22 mouse cellular contexts compared by ENCODE assay signal in the genomic region with DNA sequence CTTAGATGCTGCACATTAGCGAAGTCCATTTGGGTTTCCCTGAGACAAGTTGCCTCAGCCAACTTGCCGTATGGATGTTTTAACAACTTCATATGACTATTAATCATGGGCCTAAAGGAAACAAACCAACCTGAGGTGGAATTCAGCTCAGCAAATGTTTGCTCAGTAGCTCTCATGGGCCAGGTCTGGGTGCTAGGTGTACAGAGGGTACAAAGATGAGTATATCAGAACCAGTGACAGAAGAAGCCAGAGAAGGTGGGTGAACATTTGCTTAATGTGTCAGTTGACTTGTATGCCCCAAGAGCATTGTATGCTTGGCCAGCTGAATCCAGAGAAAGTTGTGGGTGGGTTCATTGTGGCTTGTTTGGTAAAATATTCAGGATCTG. TPM values are rescaled to one million over a fixed set of nuclear protein-coding genes. Genes with fewer than 3 reads are reported as not detected.
DNase-seq lines count a peak whose midpoint lies in the region; ATAC-seq and TF ChIP-seq lines count a peak whose summit lies in the region.
"Had no signal": no experiment of that assay in that cellular context is flagged by ENCODE, and none has a peak within 500 bp of the region (broad histone marks: within the 10 kb centered on the region; RNA-seq: fewer than 3 reads in every experiment).

No protein-coding gene starts in this region.

- 54% methylated on average over 2 of the region's 2 CpGs for whole genome bisulfite sequencing in liver, adult 2 months
- WGBS in liver, embryonic 12.5 days (ENCODE audit: insufficient replicate concordance), result 64% methylated on average over 2 of the region's 2 CpGs
- WGBS in limb, embryonic 10.5 days, result 84% methylated on average over 2 of the region's 2 CpGs

- H3K36me3 ChIP-seq in liver, adult 2 months (ENCODE audit: control insufficient read depth, insufficient read depth, low read length), result no peaks in the 10 kb centered on the region
- H3K36me3 ChIP-seq in liver, embryonic 12.5 days, result no peaks in the 10 kb centered on the region
- H3K36me3 ChIP-seq in limb, embryonic 10.5 days, result no peaks in the 10 kb centered on the region
- H3K36me3 ChIP-seq: embryonic facial prominence, embryonic 15.5 days; hindbrain, embryonic 15.5 days; limb, embryonic 15.5 days; midbrain, embryonic 13.5 days; neural tube, embryonic 12.5 days had no signal

- no peaks in the 10 kb centered on the region for H3K27me3 ChIP-seq in liver, adult 2 months (ENCODE audit: control insufficient read depth, insufficient read depth, low read length)
- no peaks in the 10 kb centered on the region for H3K27me3 ChIP-seq in liver, embryonic 12.5 days (replicated peaks)
- H3K27me3 ChIP-seq in limb, embryonic 10.5 days (ENCODE audit: low read depth, poor library complexity, severe bottlenecking), result no peaks in the 10 kb centered on the region
- H3K27me3 ChIP-seq: embryonic facial prominence, embryonic 15.5 days; hindbrain, embryonic 15.5 days; limb, embryonic 15.5 days; midbrain, embryonic 13.5 days; neural tube, embryonic 12.5 days had no signal

- intact Hi-C loops in gastrocnemius, adult 2 months (cut with DNase I), result no loop called here

- no peaks in the 10 kb centered on the region for H3K79me2 ChIP-seq in liver, adult 2 months (ENCODE audit: control insufficient read depth, insufficient read depth, low read length)

- peak overlapping the region; percentile 49; the same call in 1 of the 2 replicates for H3K27ac ChIP-seq in gastrocnemius, adult 2 months
- H3K27ac ChIP-seq in liver, adult 2 months (replicated peaks; ENCODE audit: insufficient read depth, low read depth, low read length), result peak overlapping the region; percentile 74
- no peak overlapping the region for H3K27ac ChIP-seq in liver, embryonic 12.5 days
- no peak overlapping the region for H3K27ac ChIP-seq in limb, embryonic 10.5 days
- H3K27ac ChIP-seq: embryonic facial prominence, embryonic 15.5 days; hindbrain, embryonic 15.5 days; layer of hippocampus, adult 2 months; limb, embryonic 15.5 days; midbrain, embryonic 13.5 days; neural tube, embryonic 12.5 days had no signal

- H3K4me2 ChIP-seq in liver, embryonic 12.5 days, result no peak overlapping the region
- H3K4me2 ChIP-seq: embryonic facial prominence, embryonic 15.5 days; hindbrain, embryonic 15.5 days; limb, embryonic 15.5 days; midbrain, embryonic 13.5 days; neural tube, embryonic 12.5 days had no signal

- no peak overlapping the region for H3K4me3 ChIP-seq in gastrocnemius, adult 2 months
- no peak overlapping the region for H3K4me3 ChIP-seq in liver, adult 2 months (ENCODE audit: insufficient read depth, low read depth, low read length)
- no peak overlapping the region for H3K4me3 ChIP-seq in liver, embryonic 12.5 days
- H3K4me3 ChIP-seq in limb, embryonic 10.5 days, result no peak overlapping the region
- H3K4me3 ChIP-seq: embryonic facial prominence, embryonic 15.5 days; hindbrain, embryonic 15.5 days; layer of hippocampus, adult 2 months; limb, embryonic 15.5 days; midbrain, embryonic 13.5 days; neural tube, embryonic 12.5 days had no signal

- ATAC-seq in liver, embryonic 12.5 days, result no peak; the same call in 1 of the 2 replicates
- ATAC-seq in activated CD4-positive, CD25-positive, alpha-beta regulatory T cell, adult 4 months, result no peak
- ATAC-seq: forebrain, embryonic 16.5 days; midbrain, embryonic 13.5 days had no signal

- H3K9me3 ChIP-seq in liver, embryonic 12.5 days (replicated peaks), result no peaks in the 10 kb centered on the region
- H3K9me3 ChIP-seq in limb, embryonic 10.5 days (replicated peaks), result no peaks in the 10 kb centered on the region
- H3K9me3 ChIP-seq: embryonic facial prominence, embryonic 15.5 days; hindbrain, embryonic 15.5 days; limb, embryonic 15.5 days; midbrain, embryonic 13.5 days; neural tube, embryonic 12.5 days had no signal

- no peak for TF ChIP-seq POLR2A in liver, adult 2 months (IDR thresholded peaks at IDR 0.05; ENCODE audit: extremely low read depth, insufficient read depth, low read length)

- no peak for TF ChIP-seq CTCF in gastrocnemius, adult 2 months (IDR thresholded peaks at IDR 0.05)
- no peak for TF ChIP-seq CTCF in liver, adult 2 months (IDR thresholded peaks at IDR 0.05; ENCODE audit: low read depth, low read length)

- no peak for DNase-seq in gastrocnemius, adult 2 months
- DNase-seq in gastrocnemius, adult 18-20 months (ENCODE audit: low spot score), result no peak
- DNase-seq in liver, adult 2 months (ENCODE audit: extremely low read depth, low read depth, low spot score), result peak; percentile 67
- DNase-seq in urinary bladder, postnatal 14 days (ENCODE audit: low spot score), result peak; percentile 29
- DNase-seq in urinary bladder, postnatal 10 days (ENCODE audit: low spot score), result no peak
- no peak for DNase-seq in limb, embryonic 10.5 days (ENCODE audit: low spot score)
- DNase-seq: adrenal gland, postnatal 14 days; cerebellum, adult 11 months; cerebellum, postnatal 25 days; kidney, postnatal 14 days; right cerebral cortex, postnatal 4 days; thymus, postnatal 36 days had no signal

- H3K4me1 ChIP-seq in liver, adult 2 months (ENCODE audit: control insufficient read depth, insufficient read depth, low read length), result peaks cover 21% of the 10 kb centered on the region
- 0 out of 2 replicates have a peak, but pooled peaks cover 3% of the 10 kb centered on the region for H3K4me1 ChIP-seq in liver, embryonic 12.5 days
- no peaks in the 10 kb centered on the region for H3K4me1 ChIP-seq in limb, embryonic 10.5 days
- H3K4me1 ChIP-seq: embryonic facial prominence, embryonic 15.5 days; hindbrain, embryonic 15.5 days; limb, embryonic 15.5 days; midbrain, embryonic 13.5 days; neural tube, embryonic 12.5 days had no signal

- H3K9ac ChIP-seq in liver, adult 2 months (ENCODE audit: low read depth, low read length), result no peak overlapping the region
- H3K9ac ChIP-seq in liver, embryonic 12.5 days, result no peak overlapping the region
- H3K9ac ChIP-seq: embryonic facial prominence, embryonic 15.5 days; hindbrain, embryonic 15.5 days; limb, embryonic 15.5 days; midbrain, embryonic 13.5 days; neural tube, embryonic 12.5 days had no signal

RNA-seq across cellular contexts. Expression of gene Bmp2, which starts 53.8 kb away (rescaled TPM):
- 1 to 10 TPM; 1.1 to 2.9 TPM for total RNA-seq in gastrocnemius, adult 2 months (2021)
- total RNA-seq in gastrocnemius, adult 18-20 months (2021), result 1 to 10 TPM; 1.6 to 2.2 TPM
- total RNA-seq in liver, adult 2 months (2014; rRNA removed), result 7.2 and 8.1 TPM in 2 replicates
- polyA plus RNA-seq in liver, adult 2 months (2012; rRNA removed), result 4.2 and 5.5 TPM in 2 replicates
- 6.7 TPM in 2 replicates for polyA plus RNA-seq in liver, embryonic 12.5 days (2016; fragmentation: Nextera tagmentation; extraction: Ambion mirVana)
- polyA plus RNA-seq in activated CD4-positive, CD25-positive, alpha-beta regulatory T cell, adult 4 months (2017; shearing (Covaris generic)), result not detected
- 4.0 and 7.9 TPM in 2 replicates for polyA plus RNA-seq in limb, embryonic 10.5 days (2016; fragmentation: Nextera tagmentation; extraction: Ambion mirVana)
- total RNA-seq: megakaryocyte progenitor cell, adult 5-6 weeks had no signal

Comparison
In these comparisons a context has a peak if more than half of its experiments do, and no peak if none do; other contexts are left out.
1. DNase-seq: peak in liver, adult 2 months (single experiment) and urinary bladder, postnatal 14 days (single experiment); none in gastrocnemius, adult 2 months (single experiment), gastrocnemius, adult 18-20 months (single experiment), urinary bladder, postnatal 10 days (single experiment) and limb, embryonic 10.5 days (single experiment).
2. H3K27ac ChIP-seq: peak in gastrocnemius, adult 2 months (single experiment) and liver, adult 2 months (single experiment); none in liver, embryonic 12.5 days (single experiment) and limb, embryonic 10.5 days (single experiment).